Mouse (Mus musculus) gastrocnemius, adult 8-10 months (tissue): ENCODE measurements around the gene Mpzl3. TPM values are rescaled to one million over a fixed set of nuclear protein-coding genes. Genes with fewer than 3 reads are reported as not detected.

Experiments
- DNase-seq, 2 experiments: peaks; one replicate each; pipeline ENCODE4 v3.0.0; 2022; ENCODE audit warnings: low spot score in 2 of 2
- total RNA-seq, 4 experiments: library from RNA; stranded (reverse); gene quantifications; 2 replicates each; pipeline ENCODE4 v1.2.4; 2022

Gene Mpzl3
- total RNA-seq, 4 experiments from 2014 or later = 1.1 to 2.5 (median 1.8) TPM

- DNase-seq = no peak
Observed at GRCm38 (mm10) chr9:45042947-45043346, 12.0 kb upstream of the Mpzl3 start.

GRCm38 (mm10) chr9:45046973-45047372, 8.0 kb upstream of the Mpzl3 start:
- DNase-seq = no peak

DNA sequence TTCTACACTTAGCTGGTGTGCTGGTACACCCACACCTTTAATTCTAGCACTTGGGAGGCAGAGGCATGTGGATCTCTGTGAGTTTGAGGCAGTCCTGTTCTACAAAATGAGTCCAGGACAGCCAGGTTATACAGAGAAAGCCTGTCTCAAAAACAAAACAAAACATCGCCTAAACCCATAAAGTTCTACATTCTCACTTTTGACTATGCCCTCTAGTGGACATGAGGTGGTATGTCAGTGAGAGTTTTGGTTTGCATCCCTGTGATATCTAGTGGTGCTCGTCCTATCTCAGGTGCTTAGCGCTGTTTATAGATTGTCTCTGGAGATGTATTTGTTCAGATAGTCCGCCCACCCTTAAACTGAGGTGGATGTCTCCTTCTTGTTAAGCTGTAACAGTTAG, 6.5 kb upstream of the Mpzl3 start:
- DNase-seq = no peak

- DNase-seq = no peak
Observed at GRCm38 (mm10) chr9:45049731-45050130, 5.3 kb upstream of the Mpzl3 start.

- DNase-seq = no peak
Observed at GRCm38 (mm10) chr9:45050301-45050700, 4.7 kb upstream of the Mpzl3 start.

DNA sequence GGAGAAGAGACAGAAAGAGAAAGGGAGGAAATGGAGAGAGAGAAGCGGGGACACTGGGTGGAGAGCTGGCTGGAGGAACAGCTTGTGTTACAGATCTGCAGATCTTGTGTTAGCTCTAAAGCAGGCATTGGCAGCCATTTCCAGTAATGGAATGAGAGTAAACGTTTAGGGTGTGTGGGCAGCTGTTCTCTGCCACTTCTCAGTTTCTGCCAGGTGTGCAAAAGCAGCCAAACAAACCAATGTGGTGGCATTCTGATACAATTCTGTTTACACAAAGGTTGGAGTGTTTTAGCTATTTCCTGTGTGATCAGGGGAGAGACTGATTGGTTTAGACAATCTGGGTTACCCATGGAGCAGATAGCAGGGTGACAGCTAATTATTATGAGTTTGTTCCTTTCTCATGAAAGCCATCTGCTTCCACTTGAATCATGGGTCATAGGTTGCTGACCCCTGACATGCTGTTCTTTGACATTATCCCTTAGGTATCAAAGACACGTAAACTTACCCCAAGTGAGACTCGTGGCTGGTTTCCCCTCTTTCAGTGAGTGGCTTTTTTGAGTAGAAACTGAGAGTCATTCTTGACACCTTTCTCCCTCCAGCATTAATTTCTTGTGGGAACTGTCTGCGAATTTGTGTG, 3.4 kb downstream of the Mpzl3 start:
- no peak for DNase-seq

GRCm38 (mm10) chr9:45060151-45060550, 5.2 kb downstream of the Mpzl3 start:
- no peak for DNase-seq

DNA sequence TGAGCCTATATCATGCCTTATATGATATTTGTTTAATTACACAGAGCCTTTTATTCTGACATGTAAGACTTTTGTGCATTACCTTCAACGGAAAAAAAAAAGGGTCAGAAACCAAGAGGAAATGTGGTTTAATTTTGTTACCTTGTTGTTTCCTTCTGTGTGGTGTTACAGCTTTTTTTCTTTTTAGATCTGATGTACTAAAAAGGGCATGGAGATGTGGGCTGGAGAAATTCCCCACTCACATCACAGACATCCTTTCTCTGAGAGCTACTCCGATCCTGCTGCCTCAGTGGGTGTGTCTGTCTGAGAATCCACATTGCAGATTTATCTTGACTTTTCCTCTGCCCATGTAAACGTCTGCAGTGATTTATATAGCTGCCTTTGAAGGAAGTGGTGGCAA, 7.7 kb downstream of the Mpzl3 start:
- DNase-seq = no peak

DNA sequence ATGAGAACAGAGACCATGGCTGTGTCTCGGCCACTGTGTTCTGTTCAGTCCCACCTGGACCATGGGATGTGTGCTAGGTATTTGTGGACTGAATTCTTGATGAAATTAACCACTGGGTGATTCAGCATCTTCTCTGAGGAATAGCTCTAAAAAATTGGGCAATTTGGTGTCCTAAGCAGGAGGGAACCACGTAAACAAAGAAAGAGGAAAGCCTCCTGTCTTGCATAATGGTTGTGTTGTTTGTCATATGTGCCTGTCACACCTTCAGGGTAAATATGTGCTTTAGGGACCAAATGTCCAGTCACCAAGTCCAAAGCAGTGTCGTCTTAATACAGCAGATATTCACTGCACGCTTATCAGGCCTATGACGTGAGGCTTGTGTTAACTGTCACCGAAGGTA, 9.4 kb downstream of the Mpzl3 start:
- DNase-seq = no peak

GRCm38 (mm10) chr9:45066735-45067134, 11.7 kb downstream of the Mpzl3 start:
- no peak for DNase-seq

GRCm38 (mm10) chr9:45071800-45072199, 16.8 kb downstream of the Mpzl3 start:
- DNase-seq = no peak

GRCm38 (mm10) chr9:45077859-45078258, 22.9 kb downstream of the Mpzl3 start:
- DNase-seq = no peak

GRCm38 (mm10) chr9:45079011-45079410, 24.0 kb downstream of the Mpzl3 start, which contains the start of gene Jaml:
TSS of gene Jaml (plus strand) at chr9:45079183.
- DNase-seq = no peak

DNA sequence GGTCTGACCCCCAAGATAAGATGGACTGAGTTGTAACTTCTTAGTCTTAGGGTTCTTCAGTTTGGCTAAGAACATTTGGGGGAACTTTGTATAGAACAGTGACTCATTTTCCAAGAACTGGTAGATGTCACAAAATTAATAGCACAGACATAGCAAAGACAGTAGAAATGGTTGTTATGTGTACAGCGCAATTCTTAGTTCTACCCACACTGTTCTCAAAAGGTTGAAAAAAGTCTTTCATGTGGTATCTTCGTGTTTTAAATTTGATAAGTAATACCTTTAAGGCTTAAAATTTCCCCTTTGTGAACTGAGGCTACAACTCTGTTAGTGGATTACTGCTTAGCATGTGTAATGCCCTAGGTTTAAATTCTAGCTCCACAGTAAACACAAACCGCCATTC, 28.1 kb downstream of the Mpzl3 start:
- no peak for DNase-seq

DNA sequence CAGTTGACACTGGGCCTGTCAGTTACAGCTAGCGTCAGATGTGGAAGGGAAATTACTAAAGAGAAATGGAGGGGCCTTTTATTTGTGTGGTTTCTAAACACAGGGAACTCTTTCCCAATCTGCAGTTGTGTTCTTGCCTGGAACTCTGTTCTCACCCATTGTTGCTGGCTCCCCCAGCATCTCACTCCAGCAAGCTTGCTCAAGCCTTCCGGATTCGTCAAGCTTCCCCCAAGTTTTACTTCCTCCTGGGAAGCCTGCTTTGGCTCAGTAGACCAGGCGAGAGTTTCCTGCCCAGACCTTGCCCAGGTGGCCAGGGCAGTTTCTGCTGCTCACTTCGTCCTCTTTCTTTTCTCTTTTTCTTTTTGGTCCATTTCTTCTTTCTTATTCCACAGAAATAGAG, 29.6 kb downstream of the Mpzl3 start:
- no peak for DNase-seq

DNA sequence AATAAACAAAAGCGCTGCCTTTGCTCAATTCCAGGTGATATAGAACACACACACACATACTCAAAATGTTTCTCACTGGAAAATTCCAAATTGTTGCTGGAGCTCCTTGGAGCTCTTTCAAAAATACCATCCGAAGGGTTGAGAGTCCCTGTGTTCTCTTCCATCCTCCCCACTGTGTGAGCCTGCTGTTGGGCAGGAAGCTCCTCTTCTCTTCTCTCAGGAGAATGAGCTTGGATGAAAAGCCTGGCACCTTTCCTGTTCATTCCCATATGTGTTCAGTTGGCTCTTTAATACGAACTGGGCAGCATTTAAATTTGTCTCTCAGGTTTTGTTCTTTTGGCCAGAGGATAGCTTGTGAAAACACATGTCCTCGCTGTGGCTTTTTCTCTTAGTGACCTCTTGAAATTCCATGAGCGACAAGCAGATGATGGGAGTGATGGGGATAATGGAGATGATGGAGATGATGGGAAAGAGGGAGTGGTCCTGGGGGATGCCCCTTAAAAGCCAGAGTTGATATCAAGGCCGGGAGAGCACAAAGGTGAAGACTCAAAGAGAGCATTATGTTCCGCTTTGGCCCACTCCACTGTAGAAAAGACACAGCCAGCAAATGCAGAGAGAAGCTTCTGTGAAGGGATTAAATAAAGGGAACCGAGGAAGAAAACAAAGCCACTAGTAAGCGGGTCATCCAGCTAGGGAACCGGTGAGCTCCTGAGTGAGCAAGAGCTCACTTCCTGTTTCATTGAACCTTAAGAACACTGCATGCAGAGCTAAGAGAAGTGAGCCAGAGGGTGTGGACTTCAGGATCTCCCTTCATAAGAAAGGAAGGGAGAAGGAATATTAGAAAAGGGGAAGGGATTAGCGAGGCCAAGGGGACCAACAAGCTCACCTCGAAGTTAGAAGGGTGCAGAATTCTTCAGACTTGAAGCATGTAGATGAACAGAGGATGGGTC, 31.0 kb downstream of the Mpzl3 start:
- DNase-seq = no peak

GRCm38 (mm10) chr9:45088040-45088439, 33.1 kb downstream of the Mpzl3 start:
- no peak for DNase-seq

- DNase-seq = no peak
Observed at GRCm38 (mm10) chr9:45090811-45091210, 35.8 kb downstream of the Mpzl3 start.

GRCm38 (mm10) chr9:45092641-45093040, 37.7 kb downstream of the Mpzl3 start:
- DNase-seq = no peak

GRCm38 (mm10) chr9:45095149-45095937, 40.4 kb downstream of the Mpzl3 start:
- no peak for DNase-seq

DNA sequence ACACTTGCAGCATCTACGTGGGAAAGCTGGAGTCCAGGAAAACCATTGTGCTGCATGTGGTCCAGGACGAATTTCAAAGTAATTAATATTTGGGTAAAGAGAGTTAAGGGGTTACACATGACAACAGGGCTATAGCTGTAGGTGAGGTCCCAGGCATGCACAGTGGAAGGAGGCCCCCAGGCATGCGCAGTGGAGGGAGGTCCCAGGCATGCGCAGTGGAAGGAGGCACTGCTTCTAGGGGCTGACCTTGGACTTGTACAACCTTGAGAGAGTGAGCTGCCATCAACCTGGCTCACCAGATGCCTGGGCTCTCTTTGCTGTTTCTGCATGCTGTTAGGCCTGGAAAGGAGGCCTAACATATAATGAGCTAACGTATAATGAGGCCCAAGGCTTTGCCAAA, 42.9 kb downstream of the Mpzl3 start:
- no peak for DNase-seq

- DNase-seq = no peak
Observed at GRCm38 (mm10) chr9:45098426-45098825, 43.4 kb downstream of the Mpzl3 start.
